Mouse (Mus musculus) right cerebral cortex, postnatal 36 days (tissue): Measurements from ENCODE around the gene Trem3.

Experiments
- DNase-seq, 2 experiments: peaks; one replicate each; pipeline ENCODE4 v3.0.0; 2022; ENCODE audit warnings: low spot score in 2 of 2, mixed read lengths in 1 of 2

Gene Trem3

DNA sequence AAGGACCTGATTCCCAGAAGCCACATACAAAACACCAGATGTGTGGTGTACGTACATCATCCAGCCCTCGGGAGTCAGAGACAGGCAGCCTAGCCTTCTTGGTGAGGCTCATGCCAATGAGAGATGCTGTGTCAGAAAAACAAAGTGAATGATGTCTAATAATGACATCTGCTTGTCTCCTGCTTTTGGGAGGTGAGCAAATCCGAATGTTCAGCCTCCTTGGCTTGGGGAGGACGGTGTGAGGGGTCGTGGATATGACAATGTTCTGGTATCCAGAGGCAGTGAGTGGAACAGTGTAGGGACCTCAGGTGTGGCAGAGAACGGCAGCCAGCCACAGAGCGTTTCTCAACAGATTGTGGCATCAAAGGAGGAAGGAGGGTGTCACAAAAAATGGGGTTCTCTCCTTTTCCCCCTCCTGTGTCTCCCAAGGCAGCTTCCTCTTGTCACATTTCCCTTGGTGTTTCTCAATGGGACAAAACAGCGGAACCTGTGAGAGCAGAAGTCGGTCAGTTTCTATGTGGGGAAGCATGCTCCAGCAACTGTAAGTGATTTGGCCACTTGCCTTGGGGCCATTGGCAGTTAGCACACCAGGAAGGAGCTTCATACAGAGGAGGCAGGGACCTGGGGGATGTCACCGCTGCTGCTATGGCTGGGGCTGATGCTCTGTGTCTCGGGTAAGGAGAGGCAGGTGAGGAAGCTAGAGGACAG, at the start of gene Trem3:
Trem3 (plus strand) TSS at position 557 of the 708 bp plus-strand sequence.
- no peak for DNase-seq

DNA sequence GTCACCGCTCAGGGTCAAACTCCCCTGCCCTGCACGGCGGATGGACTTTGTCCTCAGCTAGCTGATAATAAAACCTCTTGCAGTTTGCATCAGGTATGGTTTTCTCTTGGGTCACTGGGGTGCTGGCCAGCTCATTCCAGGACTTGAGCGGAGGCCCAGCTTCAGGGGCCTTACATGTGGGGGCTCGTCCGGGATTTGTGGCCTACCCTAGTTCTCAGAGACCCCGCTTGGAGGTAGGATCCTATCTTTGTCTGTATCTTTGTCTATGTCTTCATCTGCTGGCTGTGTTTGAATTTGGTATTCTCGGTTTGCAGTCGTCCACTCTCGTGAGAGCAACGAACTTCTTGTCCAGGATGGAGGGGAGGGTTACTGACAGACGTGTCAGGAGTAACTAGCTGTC, 44.5 kb upstream of the Trem3 start:
- no peak for DNase-seq

DNA sequence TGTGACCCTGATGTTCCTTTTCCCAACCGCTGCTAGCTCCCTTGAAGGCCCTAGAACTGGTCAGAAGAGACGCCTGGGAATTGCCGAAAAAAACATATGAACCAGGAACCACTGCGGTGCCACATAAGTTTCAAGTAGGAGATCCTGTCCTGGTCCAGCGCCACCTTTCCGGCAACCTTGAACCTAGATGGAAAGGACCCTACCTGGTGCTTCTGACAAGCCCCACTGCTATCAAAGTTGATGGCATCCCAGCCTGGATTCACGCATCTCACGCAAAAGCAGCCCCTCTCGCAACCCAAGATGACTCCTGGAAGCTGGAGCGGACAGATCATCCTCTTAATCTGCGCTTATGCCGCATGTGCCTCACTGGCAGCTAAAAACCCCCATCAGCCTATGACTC, 35.0 kb upstream of the Trem3 start:
- no peak for DNase-seq

DNA sequence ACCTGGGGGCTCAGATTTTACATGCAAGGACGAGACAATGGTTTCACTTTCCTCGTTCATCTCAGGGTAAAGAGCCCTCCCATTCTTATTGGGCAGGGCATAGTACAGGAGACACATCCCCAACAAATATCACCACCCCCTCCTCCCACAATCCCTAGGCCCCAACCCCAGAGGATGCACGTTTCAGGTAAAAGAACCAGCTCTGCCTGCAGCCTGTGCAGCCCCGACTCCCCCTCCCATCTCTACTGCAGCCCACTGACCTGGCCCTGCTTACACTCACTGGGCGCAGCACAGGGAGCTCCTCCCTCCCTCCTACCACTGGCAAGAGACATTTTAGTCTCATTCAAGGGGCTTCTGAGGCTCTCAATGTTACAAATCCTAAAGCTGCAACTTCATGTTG, 34.1 kb upstream of the Trem3 start:
- no peak for DNase-seq

DNA sequence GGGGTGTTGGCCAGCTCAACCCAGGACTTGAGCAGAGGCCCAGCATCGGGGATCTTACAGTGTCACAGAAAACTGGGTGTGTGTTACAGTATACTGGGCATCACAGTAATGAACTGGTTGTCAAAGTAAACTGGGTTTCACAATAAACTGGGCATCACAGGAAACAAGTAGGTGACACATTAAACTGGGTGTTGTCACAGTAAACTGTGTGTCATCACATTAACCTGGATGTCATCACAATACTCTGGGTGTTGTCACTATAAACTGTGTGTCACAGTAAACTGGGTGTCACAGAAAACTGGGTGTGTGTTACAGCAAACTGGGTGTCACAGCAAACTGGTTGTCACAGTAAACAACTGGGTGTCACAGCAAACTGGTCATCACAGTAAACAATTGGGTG, 32.1 kb upstream of the Trem3 start:
- no peak for DNase-seq

DNA sequence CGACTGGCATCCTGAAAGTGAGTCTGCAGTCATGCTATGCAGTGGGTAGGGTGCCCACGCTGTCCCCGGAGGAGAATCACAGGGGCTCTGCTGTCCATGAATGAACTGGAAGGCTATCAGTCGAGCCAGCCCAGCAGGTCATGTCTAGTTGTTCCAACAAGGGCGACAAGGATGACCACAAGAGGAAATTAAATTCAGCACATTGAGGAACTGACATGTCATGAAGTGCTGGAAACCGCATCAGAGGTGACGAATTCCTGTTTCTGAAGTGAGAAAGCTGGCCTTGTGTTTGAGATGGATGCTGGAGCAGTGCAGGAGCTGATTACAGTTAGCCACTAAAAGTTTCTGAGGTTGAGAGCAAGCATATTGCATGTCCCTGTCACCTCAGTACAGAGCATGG, 16.9 kb upstream of the Trem3 start:
- no peak for DNase-seq

DNA sequence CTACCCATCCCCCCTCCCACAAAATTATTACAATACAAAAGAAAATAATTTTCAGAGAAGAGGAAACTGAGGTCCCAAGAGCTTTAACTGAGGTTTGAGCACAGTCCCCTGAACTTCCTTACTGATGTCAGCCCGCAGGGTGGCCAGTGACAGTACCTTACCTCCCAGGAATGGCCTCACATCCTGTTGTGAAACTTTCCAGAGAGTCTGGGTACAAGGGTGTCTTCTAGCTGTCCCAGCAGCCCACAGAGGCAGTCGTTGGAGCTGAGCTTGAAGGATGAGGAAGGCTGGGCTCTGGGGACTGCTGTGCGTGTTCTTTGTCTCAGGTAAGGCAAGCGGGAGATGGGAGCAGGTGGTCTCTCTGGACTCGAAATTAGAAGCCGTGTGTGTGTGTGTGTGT, 15.1 kb upstream of the Trem3 start, which contains the start of gene Trem1:
Trem1 (plus strand) TSS at position 251 of the 400 bp plus-strand sequence.
- no peak for DNase-seq

DNA sequence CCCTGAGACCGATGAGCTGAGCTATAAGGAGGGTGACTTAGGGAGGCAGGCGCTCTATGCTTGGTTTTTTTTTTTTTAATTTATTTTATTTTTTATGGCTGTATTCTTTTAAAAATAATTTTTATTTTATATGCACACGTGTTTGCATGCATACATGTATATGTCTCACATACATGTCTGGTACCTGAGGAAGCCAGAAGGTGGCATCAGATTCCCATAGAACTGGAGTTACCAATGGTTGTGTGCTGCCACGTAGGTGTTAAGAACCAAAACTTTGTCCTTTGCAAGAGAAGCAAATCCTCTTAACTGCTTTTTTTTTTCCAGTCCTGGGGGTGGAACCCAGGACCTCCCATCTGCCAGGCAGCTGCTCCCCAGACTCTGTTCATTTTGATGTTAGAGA, 13.8 kb upstream of the Trem3 start:
- no peak for DNase-seq

DNA sequence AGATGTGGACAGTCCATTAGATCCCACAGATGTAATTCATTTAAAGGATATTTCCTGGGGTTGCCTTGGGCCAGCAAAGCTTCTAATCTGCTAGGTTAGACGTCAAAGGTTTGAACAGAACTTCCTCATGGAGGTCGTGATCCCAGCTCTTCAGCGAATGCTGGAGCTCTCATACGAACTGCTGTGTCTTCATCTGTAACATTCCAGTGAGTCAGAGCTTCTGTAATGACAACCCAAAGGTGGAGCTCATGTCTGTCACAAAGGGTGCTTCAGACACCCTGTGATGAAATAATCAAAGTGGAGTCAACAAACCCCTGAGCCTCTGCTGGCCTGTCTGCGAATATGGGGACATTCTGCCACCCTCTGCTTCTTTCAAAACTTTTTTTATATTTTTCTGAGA, 13.0 kb upstream of the Trem3 start:
- DNase-seq = no peak

DNA sequence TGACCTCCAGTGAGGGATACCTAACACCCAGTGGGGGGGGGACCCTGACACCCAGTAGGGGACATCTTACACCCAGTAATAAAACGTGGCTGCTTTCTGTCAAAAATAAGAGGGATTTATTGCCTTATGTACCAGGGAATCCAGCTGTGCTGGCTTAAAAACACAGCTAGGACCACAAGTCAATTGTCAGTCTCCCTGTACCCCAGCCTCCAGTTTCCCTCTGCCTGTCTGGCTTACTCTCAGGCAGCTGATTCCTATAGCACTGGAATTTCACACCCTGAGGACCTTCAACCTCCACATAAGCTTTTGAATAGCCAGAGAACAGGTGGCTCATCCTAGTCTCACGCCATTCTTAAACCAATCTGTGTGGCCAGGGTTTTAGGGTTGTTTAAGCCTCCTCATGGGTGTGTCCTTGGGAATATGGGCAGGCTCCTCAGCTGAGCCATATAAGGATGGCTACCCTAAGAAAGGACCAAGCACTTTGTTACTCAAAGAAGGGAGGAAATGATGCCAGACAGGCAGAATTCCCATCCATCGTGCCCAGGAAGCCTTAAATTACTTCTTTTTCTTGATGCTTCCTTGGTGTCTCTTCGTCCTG, 11.7 kb upstream of the Trem3 start:
- DNase-seq = no peak

DNA sequence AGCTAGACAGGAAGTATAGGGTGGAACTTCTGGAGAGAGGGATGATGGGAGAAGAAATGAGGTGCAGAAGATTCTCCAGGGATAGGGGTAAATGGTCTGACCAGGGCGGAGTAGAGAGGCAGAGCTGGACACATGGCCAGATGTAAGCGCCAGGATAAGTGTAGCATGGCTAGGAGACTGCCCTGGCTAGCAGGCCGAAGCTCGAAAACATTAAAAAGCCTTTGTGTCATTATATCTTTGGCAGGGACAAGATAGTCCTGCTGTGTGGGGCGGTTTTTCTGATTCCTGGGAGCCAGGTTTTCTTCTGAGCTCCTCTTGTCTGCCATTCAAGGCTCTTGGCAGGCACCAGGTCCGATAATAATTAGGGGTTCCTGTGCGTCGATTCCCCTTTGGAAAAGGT, 10.0 kb upstream of the Trem3 start:
- no peak for DNase-seq

DNA sequence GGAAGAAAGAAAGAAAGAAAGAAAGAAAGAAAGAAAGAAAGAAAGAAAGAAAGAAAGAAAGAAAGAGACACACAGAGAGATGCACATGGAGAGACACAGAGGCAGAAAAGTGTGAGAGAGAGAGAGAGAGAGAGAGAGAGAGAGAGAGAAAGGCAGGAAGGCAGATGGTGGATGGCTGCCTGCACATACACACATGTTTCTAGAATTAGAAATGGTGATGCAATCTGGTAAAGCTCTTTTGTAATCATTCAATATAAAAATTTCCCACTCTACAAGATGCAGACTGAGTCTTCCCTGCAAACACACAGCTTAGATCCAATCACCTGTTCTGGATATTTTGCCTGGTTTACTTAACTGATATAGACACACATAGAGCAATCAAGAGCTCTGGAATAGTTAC, 1.5 kb downstream of the Trem3 start:
- DNase-seq = no peak

DNA sequence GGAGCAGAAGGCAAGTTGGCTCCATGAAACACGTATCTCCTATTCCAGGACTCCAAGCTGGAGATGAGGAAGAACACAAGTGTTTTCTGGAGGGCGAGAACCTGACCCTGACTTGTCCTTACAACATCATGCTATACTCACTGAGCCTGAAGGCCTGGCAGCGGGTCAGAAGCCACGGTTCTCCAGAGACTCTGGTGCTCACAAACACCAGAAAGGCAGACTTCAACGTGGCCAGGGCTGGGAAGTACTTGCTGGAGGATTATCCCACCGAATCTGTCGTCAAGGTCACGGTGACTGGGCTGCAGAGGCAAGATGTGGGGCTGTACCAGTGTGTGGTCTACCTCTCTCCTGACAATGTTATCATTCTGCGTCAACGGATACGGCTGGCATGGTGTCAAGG, 1.9 kb downstream of the Trem3 start:
- DNase-seq = no peak

DNA sequence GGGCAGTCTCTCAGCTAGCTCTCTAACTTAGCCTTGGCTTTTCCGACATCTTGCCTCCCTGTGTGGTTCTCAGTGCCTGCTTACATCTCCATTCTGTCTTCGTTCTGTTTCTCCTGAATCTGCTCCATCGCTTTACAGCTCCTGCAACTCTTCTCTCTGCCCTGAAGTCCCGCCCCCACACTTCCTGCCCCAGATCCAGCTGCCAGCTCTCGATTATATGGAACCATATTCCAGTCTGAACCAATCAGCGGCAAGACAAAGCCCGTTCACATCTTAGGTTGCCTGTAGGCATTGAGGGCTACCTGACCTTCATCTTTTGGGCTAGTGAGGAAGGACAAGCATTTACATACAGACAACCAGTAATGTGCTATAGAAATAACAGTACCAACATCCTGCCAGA, 3.1 kb downstream of the Trem3 start:
- DNase-seq = no peak

DNA sequence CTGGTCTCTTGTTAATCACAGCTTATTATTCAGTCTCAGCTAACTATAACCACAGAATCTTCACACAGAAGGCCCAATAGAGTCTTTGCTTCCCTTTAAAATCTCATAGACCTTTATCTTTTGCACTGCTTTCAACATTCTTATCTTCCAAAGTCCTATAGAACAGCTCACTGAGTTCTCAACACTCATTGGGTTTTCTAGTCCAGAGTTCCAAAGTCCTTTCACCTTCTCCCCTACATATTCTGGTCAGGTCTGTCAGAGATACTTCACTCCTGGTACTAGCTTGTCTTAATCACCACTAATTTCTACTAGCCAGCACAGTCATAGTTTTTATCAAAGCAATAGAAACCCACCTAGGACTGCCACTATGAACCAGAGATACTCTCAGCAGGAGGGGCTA, 9.0 kb downstream of the Trem3 start:
- DNase-seq = no peak

DNA sequence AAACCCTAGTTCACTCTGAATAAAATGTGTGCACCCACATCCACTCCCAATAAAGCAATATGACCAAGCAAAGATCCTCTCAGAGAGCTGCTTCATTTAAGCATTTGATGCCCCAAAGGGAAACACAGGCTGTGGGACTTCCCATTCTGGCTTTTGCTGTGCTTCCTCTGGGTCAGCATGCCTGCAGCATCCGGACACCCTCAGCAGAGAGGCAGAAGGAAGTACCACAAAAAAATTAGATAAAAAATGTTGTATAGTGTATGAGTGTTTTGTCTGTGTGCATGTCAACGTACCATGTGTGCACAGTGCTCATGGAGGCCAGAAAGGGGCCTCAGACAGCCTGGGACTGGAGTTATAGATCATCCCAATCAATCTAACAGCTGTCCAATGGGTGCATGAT, 14.3 kb downstream of the Trem3 start:
- no peak for DNase-seq

DNA sequence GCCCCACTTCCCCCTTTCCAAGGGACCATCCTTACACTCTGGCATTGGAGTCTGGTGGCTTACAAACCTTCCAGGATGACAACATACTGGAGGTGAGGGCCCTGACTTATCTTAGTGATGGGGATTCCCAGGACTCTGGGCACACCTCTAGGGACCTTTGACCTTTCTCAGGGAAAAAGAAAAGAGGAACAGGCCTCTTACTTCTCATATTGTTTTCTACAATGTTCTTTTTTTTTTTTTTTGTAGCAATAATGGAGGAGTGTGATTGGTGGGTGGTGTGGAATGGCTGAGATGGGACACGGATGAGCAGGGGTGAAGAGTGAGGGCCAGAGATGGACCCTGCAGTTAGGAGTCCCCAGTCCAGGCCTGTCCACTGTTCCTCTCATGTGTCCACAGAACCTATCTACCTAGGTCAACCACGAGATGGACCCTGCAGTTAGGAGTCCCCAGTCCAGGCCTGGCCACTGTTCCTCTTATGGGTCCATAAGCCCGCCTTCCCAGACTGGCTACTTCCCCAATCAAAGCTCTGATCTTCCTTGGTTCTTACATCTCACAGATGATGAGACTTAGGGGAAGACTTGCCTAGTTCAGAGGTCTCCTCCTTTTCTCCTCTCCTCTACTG, 16.3 kb downstream of the Trem3 start, which contains the start of gene Treml4:
Treml4 (plus strand) TSS at position 555 of the 622 bp plus-strand sequence.
- no peak for DNase-seq

DNA sequence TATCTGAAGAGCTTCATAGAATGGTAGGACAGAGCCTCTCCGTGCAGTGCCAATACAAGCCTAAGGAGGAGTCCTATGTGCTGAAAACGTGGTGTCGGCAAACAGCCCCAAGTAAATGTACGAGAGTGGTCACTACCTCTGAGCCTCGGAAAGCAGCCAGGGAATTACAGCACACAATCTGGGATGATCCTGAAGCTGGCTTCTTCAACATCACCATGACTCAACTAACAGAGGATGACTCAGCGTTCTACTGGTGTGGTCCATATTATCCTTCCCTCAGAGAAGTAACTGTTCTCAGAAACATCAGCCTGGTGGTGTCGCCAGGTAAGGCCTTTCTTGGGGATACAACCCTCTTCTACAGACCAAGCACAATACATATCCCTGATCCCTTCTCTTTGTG, 17.1 kb downstream of the Trem3 start:
- DNase-seq = no peak

DNA sequence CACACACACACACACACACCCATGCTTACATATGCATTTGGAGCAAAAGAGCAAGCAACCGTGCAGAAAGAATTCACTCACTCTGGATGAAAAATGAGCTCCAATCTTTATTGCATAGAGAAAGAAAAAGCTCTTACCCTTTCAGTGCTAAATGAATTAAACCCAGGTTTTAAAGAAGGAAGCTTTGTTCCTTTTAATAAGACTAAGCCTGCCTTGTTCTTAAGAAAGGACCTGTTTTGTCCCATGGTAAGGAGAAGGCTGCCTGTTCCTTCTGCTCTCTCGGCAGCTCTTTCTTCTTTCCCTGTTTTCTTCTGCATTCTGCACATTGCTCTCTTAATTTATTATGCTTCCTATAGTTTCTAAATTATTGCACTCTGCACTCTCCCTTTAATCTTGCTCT, 18.6 kb downstream of the Trem3 start:
- DNase-seq = no peak

DNA sequence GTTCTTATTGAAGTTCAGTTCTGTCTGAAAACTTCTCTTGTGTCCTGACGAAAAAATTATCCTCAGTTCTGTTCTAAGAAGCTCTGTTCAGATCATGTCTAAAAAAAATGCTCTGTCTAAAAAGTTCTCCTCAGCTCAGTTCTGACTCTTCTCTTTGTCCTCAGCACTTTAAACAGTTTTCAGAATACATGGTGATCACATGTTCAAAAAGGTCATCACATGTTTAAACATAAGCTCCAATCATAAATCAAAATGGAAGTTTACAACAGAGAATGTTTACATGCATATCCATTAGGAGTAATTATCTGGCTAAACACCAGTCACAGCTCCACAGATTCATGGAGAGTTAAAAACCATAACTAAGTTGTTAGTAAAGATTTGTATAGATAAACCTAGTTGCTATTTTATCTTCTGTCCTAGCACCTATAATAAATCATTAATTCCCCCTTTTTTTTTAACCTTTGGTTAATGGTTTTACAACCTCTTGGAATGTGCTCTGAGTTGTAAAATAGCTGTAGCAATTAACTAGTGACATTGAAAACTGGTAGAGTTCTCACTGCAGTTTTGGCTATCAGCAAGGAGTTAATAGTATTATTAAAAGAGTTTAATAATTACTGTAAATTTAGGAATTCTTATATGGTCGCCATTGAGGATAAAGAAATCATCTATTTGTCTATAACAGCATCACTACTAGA, 19.2 kb downstream of the Trem3 start:
- no peak for DNase-seq

DNA sequence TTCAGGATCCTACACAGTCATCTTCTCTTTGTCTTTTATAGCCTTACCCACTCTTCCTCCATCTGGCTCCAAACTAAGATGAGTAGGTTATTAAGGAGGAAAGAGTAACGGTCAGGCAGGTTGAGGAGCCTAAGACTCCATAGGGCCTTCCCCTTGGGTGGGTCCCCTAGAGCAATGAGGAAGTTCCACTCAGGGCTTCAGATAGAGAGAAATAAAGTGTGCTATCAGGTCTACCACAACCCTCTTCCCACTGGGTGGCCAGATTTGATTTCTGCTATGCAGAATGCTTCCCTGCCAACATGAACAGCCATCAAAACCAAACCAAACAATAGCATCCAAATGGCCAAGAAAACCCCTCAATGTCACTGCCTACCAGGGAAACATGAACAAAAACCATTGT, 20.0 kb downstream of the Trem3 start:
- no peak for DNase-seq

DNA sequence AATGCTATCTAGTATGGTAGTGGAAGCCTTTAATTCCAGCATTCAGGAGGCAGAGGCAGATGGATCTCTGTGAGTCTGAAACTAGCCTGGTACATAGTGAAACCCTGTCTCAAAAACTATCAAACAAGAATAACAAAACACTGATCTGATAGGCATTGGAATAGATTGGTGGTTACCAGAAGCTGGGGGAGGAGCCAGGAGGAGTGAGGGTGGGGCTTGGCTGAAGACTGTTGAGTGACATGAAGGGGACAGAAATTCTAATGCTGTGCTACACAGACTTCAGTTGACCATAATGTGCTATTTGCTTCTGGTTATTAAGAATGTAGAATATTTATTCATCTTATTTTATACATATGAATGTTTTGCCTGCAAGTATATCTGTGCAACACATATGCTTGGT, 20.7 kb downstream of the Trem3 start:
- DNase-seq = no peak

DNA sequence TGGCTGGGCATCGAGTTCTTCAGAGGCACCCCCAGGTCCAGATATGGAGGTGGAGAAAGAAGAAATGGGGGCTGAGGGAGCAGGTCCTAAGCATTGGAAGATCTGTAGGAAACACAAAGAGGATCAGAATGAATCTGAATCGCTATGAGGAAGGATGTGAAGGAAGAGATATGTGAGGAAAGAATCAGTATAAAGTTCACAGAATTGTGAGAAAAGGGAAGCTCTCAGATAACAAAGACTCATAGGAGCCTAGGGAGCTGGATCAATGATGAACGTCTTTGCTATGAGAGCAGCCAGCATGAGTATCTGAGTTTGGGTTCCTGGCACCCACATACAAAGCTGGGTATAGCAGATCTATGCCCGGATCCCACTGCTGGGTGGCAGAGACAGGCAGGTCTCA, 22.3 kb downstream of the Trem3 start:
- no peak for DNase-seq
